Mouse (Mus musculus): Measurements from ENCODE around the gene Tia1.
"Not testable (repeated sequence)": the region's sequence is repeated elsewhere in the genome, so short reads cannot be mapped to it uniquely, and the experiment has no call there.

The Tia1 gene

GRCm38 (mm10) chr6:86404100-86404861, at the start of gene Tia1:
Gene Tia1 (plus strand): TSS chr6:86404219.
- peak; percentile 92 to 94 for DNase-seq (ENCODE audit: low read depth in 1 of 2, low spot score in 2 of 2)

GRCm38 (mm10) chr6:86354948-86355347, 49.1 kb upstream of the Tia1 start:
- DNase-seq (ENCODE audit: low read depth in 1 of 2, low spot score in 2 of 2), result no peak

GRCm38 (mm10) chr6:86356956-86357355, 47.1 kb upstream of the Tia1 start:
- DNase-seq (ENCODE audit: low read depth in 1 of 2, low spot score in 2 of 2), result no peak

GRCm38 (mm10) chr6:86360691-86361090, 43.3 kb upstream of the Tia1 start:
- no peak for DNase-seq (ENCODE audit: low read depth in 1 of 2, low spot score in 2 of 2)

DNA sequence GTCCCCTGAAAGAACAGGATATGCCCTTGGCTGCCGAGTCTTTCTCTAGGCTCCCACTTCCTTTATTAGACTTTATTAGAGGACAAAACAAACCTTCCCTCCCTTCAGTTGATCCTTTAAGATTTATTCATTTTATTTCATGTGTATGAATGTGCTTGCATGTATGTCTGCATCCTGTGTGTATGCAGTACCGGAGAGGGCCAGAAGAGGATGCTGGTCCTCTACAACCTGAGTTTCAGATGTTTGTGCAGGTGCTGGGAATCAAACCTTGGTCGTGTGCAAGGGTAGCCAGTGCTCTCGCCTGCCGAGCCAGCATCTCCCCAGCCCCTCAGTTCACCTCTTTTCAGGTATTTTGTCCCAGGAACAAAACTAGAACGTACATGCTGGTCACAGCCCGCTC, 42.6 kb upstream of the Tia1 start:
- DNase-seq (ENCODE audit: low read depth in 1 of 2, low spot score in 2 of 2), result no peak

DNA sequence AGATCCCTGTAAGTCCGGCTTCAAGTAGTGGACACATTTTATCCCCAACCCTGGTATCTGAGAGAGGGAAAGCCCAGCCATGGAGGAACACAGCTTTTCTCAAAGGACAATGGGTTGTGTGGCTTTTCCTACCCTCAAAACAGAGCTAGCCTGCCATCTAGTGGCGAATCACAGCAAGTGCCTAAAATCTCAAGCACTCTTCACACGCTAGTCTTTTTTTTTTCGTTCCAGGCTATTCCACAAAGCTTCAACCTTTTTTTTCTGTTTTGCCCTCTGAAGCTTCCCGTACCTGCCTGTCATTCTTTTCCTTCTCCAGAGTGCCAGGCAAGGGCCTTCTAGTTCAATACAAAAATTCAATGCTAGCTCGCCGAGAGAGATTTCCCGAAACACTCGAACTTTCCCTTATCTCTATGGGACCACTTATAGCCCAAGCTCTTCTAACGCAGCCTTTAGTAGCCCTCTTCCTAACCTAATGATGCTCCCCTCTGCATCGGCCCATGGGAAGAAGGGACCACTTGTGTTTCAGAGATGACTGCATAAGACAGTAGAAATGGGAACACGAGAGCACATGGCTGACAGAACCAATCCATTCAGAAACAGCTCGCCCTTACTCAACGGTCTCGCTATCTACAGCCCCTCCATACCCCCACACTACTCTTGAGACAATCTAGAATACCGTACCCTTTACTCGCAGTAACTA, 39.4 kb upstream of the Tia1 start:
- peak in 1 of 2 experiments; percentile 42 for DNase-seq (ENCODE audit: low read depth in 1 of 2, low spot score in 2 of 2)

- peak; percentile 83 to 87 for DNase-seq (ENCODE audit: low read depth in 1 of 2, low spot score in 2 of 2)
Observed at GRCm38 (mm10) chr6:86365371-86366124, 38.5 kb upstream of the Tia1 start, which contains the start of gene Fam136a. Gene Fam136a (plus strand): TSS chr6:86365646.

GRCm38 (mm10) chr6:86366125-86366852, 37.7 kb upstream of the Tia1 start:
- no peak for DNase-seq (ENCODE audit: low read depth in 1 of 2, low spot score in 2 of 2)

DNA sequence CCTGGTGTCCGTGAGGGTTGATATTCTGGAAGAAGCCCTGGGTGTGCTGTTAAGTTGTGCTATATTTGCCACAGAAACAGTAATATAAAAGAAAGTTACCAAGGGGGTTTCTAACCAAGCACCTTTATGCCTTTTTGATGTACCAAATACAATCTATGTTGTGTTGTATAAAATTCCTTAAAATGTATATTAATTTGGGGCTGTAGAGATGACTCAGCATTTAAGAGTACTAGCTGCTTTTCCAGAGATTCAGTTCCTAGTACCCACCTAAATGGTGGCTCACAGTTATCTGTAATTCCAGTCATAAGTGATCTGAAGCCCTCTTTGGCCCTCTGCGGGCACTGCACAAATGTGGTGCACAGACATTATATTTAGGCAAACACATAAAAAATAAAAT, 37.2 kb upstream of the Tia1 start:
- DNase-seq (ENCODE audit: low read depth in 1 of 2, low spot score in 2 of 2), result no peak

DNA sequence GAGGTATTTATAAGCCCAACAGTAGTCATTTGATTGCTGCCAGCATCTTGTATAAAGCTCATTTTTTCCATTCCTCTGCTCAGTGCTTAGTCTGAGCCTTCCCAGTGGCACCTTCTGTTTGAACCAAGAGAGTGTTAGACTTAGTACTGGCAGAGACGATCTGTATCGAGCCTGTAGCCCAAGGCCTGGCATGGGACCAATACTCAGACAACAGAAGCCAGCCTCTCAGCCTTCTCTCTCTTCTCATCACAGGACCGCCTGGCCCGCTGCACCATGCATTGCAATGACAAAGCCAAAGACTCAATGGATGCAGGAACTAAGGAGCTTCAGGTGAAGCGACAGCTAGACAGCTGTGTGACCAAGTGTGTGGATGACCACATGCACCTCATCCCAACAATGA, 35.5 kb upstream of the Tia1 start:
- no peak for DNase-seq (ENCODE audit: low read depth in 1 of 2, low spot score in 2 of 2)

DNA sequence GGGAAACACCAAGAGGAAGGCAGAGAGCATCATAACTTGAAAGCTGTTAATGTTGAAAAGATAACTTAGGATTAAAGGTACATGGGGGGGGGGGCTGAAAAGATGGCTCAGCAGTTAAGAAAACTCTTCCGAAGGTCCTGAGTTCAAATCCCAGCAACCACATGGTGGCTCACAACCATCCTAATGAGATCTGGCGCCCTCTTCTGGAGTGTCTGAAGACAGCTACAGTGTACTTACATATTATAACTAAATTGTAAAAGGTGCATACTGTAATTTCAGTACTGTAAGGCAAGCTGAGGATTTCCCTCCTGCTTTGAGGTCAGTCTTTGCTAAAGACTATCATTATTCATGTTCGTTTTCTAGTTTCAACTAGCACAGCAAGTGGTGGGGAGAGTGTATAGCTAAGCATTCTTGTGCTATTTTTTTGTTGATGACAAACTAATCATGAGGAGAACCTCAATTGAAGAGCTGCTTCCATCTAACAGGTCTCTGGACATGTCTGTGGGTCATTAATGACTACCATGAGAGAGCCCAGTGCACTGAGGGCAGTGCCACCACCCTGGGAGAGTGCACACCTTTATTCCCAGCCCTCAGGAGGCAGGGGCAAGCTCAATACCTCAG, 33.8 kb upstream of the Tia1 start:
- no peak for DNase-seq (ENCODE audit: low read depth in 1 of 2, low spot score in 2 of 2)

GRCm38 (mm10) chr6:86370764-86371339, 33.2 kb upstream of the Tia1 start, which contains the start of gene Snrpg:
Gene Snrpg (plus strand): TSS chr6:86371304.
- DNase-seq (ENCODE audit: low read depth in 1 of 2, low spot score in 2 of 2), result no peak

GRCm38 (mm10) chr6:86371340-86371911, 32.6 kb upstream of the Tia1 start:
- peak; percentile 81 to 91 for DNase-seq (ENCODE audit: low read depth in 1 of 2, low spot score in 2 of 2)

- no peak for DNase-seq (ENCODE audit: low read depth in 1 of 2, low spot score in 2 of 2)
Observed at GRCm38 (mm10) chr6:86371950-86372516, 32.0 kb upstream of the Tia1 start.

DNA sequence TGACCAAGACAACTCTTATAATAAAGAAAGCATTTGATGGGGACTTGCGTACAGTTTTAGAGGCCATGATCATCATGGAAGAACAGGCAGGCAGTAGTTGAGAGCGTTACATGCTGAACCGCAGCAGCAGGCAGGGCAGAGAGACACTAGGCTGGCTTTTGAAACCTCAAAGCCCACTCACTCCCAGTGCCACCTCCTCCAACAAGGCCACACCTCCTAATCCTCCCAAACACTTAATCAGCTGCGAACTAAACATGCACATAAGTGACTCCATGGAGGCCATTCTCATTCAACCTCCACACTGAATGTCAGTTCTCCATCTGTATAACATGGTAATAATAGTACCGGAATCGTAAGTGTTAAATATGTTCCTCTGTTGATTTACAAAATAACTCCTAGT, 30.5 kb upstream of the Tia1 start:
- DNase-seq (ENCODE audit: low read depth in 1 of 2, low spot score in 2 of 2), result no peak

GRCm38 (mm10) chr6:86378341-86378740, 25.7 kb upstream of the Tia1 start:
- DNase-seq (ENCODE audit: low read depth in 1 of 2, low spot score in 2 of 2), result no peak

GRCm38 (mm10) chr6:86380112-86380511, 23.9 kb upstream of the Tia1 start:
- not testable (repeated sequence) for DNase-seq (ENCODE audit: low read depth in 1 of 2, low spot score in 2 of 2)

GRCm38 (mm10) chr6:86382551-86382950, 21.5 kb upstream of the Tia1 start:
- DNase-seq (ENCODE audit: low read depth in 1 of 2, low spot score in 2 of 2), result no peak

- no peak for DNase-seq (ENCODE audit: low read depth in 1 of 2, low spot score in 2 of 2)
Observed at GRCm38 (mm10) chr6:86383370-86383769, 20.6 kb upstream of the Tia1 start.

DNA sequence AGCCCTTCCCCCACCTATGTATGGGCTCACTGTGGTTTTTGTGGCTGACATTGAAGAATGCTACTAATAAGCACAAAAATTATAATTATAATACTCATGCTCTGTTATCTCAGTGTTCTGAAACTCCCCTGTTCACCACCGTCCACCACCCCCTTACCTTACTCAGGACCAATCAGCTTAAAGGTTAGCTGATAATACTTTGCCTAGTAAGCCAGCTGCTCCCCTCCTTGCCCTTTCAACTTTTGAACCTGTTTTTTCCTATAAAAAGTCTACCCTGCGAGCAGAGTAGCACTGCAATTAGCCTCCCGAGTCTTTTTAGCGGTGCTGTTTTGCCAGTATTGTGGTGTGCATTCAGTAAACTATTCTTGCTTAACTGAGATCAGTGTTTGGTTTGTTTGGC, 19.3 kb upstream of the Tia1 start:
- DNase-seq (ENCODE audit: low read depth in 1 of 2, low spot score in 2 of 2), result no peak

All from monocyte, adult 2 months (primary cell).